Mouse (Mus musculus) stomach, embryonic 16.5 days (tissue): ENCODE measurements at regions not wholly inside any gene's neighbourhood (a gene's known extent, or its start where the extent isn't known, plus 50 kb on each side); places are given as distances from the start of the nearest gene placed in this dataset.

Experiments used
- ATAC-seq: fragments of 200-750 bp; cut with Nextera tagmentation; 2 replicates; pipeline ENCODE4 v1.8.0; 2017; ENCODE audit warnings: moderate number of reproducible peaks, moderate TSS enrichment; ENCODE audit not compliant: insufficient read depth, low FRiP score
- H3K27ac ChIP-seq: fragments of 300-500 bp; sonication (generic); 2 replicates; pipeline ENCODE4 v1.5.1; 2014; ENCODE audit warnings: low read length
- H3K27me3 ChIP-seq: fragments of 300-500 bp; sonication (generic); 2 replicates; pipeline ENCODE4 v1.6.1; 2014; ENCODE audit warnings: low read length, control low read depth, mixed read lengths; ENCODE audit not compliant: control insufficient read depth, insufficient read depth
- H3K36me3 ChIP-seq: fragments of 300-500 bp; sonication (generic); 2 replicates; pipeline ENCODE4 v1.6.1; 2014; ENCODE audit warnings: low read length; ENCODE audit not compliant: control insufficient read depth, insufficient read depth
- H3K4me1 ChIP-seq: fragments of 300-500 bp; sonication (generic); 2 replicates; pipeline ENCODE4 v1.6.1; 2014; ENCODE audit warnings: low read length, control low read depth, mixed read lengths; ENCODE audit not compliant: control insufficient read depth, insufficient read depth
- H3K4me2 ChIP-seq: fragments of 300-500 bp; sonication (generic); 2 replicates; pipeline ENCODE4 v1.6.1; 2014; ENCODE audit warnings: low read depth, low read length, mixed read lengths
- H3K4me3 ChIP-seq: fragments of 300-500 bp; sonication (generic); replicated peaks from 2 replicates; pipeline ENCODE4 v1.5.1; 2014; ENCODE audit warnings: mild to moderate bottlenecking, low read length
- H3K9ac ChIP-seq: fragments of 300-500 bp; sonication (generic); 2 replicates; pipeline ENCODE4 v1.6.1; 2014; ENCODE audit warnings: low read length
- H3K9me3 ChIP-seq: fragments of 300-500 bp; sonication (generic); replicated peaks from 2 replicates; pipeline ENCODE4 v1.6.1; 2016; ENCODE audit warnings: low read length, control low read depth; ENCODE audit not compliant: control insufficient read depth
- WGBS: fragments of 180-500 bp; shearing (Covaris S2); extraction: QIAGEN DNeasy Blood & Tissue Kit; methylation state at CpG from one replicate; pipeline ENCODE4 v1.1.7; 2014; 5-methylcytosine and 5-hydroxymethylcytosine counted together

GRCm38 (mm10) chr8:88449001-88449400, 72.2 kb upstream of the Nkd1 start:
- H3K27ac ChIP-seq = no peak overlapping the region
- no peak overlapping the region for H3K4me2 ChIP-seq
- H3K9me3 ChIP-seq = no peaks in the 10 kb centered on the region
- H3K4me1 ChIP-seq = peaks cover 14% of the 10 kb centered on the region
- H3K27me3 ChIP-seq = peaks cover 34% of the 10 kb centered on the region
- H3K9ac ChIP-seq = no peak overlapping the region
- WGBS = 89% methylated on average over 9 of the region's 9 CpGs
- H3K4me3 ChIP-seq = no peak overlapping the region
- H3K36me3 ChIP-seq = no peaks in the 10 kb centered on the region
- no peak for ATAC-seq

- Histone ChIP-seq H3K4me1 (peaks cover 14% of the 10 kb centered on the region), H3K4me2 (no peak overlapping the region), H3K4me3 (no peak overlapping the region), H3K9ac (no peak overlapping the region), H3K27ac (no peak overlapping the region), H3K27me3 (peaks cover 39% of the 10 kb centered on the region), H3K9me3 (no peaks in the 10 kb centered on the region), H3K36me3 (no peaks in the 10 kb centered on the region)
- 75% methylated on average over 5 of the region's 5 CpGs for WGBS
- no peak for ATAC-seq
Measured at GRCm38 (mm10) chr8:88449534-88449933, 71.6 kb upstream of the Nkd1 start.

GRCm38 (mm10) chr8:88450864-88451657, 70.1 kb upstream of the Nkd1 start:
- WGBS = 13% methylated on average over 26 of the region's 26 CpGs
- Histone ChIP-seq H3K36me3 (no peaks in the 10 kb centered on the region), H3K4me2 (peak overlapping the region; percentile 42), H3K9ac (no peak overlapping the region), H3K27ac (no peak overlapping the region), H3K9me3 (no peaks in the 10 kb centered on the region), H3K27me3 (peaks cover 53% of the 10 kb centered on the region), H3K4me1 (peaks cover 24% of the 10 kb centered on the region), H3K4me3 (no peak overlapping the region; the same call in 1 of the 2 replicates)
- no peak for ATAC-seq

- Histone ChIP-seq H3K4me1 (peaks cover 24% of the 10 kb centered on the region), H3K27me3 (peaks cover 55% of the 10 kb centered on the region), H3K9ac (no peak overlapping the region; the same call in 1 of the 2 replicates), H3K27ac (no peak overlapping the region), H3K36me3 (no peaks in the 10 kb centered on the region), H3K9me3 (0 out of 2 replicates have a peak, but pooled peaks cover 3% of the 10 kb centered on the region), H3K4me3 (no peak overlapping the region; the same call in 1 of the 2 replicates), H3K4me2 (peak overlapping the region; percentile 42)
- ATAC-seq = no peak
- WGBS = 28% methylated on average over 17 of the region's 17 CpGs
Measured at GRCm38 (mm10) chr8:88451658-88452500, 69.3 kb upstream of the Nkd1 start.

GRCm38 (mm10) chr8:88452501-88452847, 68.7 kb upstream of the Nkd1 start:
- no peaks in the 10 kb centered on the region for H3K36me3 ChIP-seq
- H3K9me3 ChIP-seq = 0 out of 2 replicates have a peak, but pooled peaks cover 5% of the 10 kb centered on the region
- H3K27ac ChIP-seq = no peak overlapping the region
- H3K27me3 ChIP-seq = peaks cover 55% of the 10 kb centered on the region
- H3K4me3 ChIP-seq = no peak overlapping the region
- 76% methylated on average over 6 of the region's 6 CpGs for WGBS
- H3K4me1 ChIP-seq = peaks cover 24% of the 10 kb centered on the region
- H3K9ac ChIP-seq = no peak overlapping the region
- no peak overlapping the region for H3K4me2 ChIP-seq
- no peak for ATAC-seq

- Histone ChIP-seq H3K27ac (no peak overlapping the region), H3K4me3 (peak overlapping the region; percentile 60), H3K9me3 (0 out of 2 replicates have a peak, but pooled peaks cover 5% of the 10 kb centered on the region), H3K4me1 (peaks cover 24% of the 10 kb centered on the region), H3K36me3 (no peaks in the 10 kb centered on the region), H3K4me2 (peak overlapping the region; percentile 99), H3K9ac (peak overlapping the region; percentile 75), H3K27me3 (peaks cover 55% of the 10 kb centered on the region)
- peak; percentile 78; the same call in 1 of the 2 replicates for ATAC-seq
- WGBS = under 1% methylated on average over 73 of the region's 75 CpGs
Measured at GRCm38 (mm10) chr8:88454048-88454696, 67.0 kb upstream of the Nkd1 start.

GRCm38 (mm10) chr8:88454906-88455305, 66.2 kb upstream of the Nkd1 start:
- H3K9ac ChIP-seq = no peak overlapping the region
- H3K4me2 ChIP-seq = peak overlapping the region; percentile 99
- 10% methylated on average over 4 of the region's 4 CpGs for WGBS
- H3K4me1 ChIP-seq = peaks cover 24% of the 10 kb centered on the region
- H3K4me3 ChIP-seq = peak overlapping the region; percentile 60; the same call in 1 of the 2 replicates
- H3K27ac ChIP-seq = no peak overlapping the region
- ATAC-seq = no peak
- 0 out of 2 replicates have a peak, but pooled peaks cover 5% of the 10 kb centered on the region for H3K9me3 ChIP-seq
- peaks cover 55% of the 10 kb centered on the region for H3K27me3 ChIP-seq
- H3K36me3 ChIP-seq = no peaks in the 10 kb centered on the region

- Histone ChIP-seq H3K9me3 (0 out of 2 replicates have a peak, but pooled peaks cover 5% of the 10 kb centered on the region), H3K4me3 (peak overlapping the region; percentile 16), H3K36me3 (no peaks in the 10 kb centered on the region), H3K27me3 (peaks cover 55% of the 10 kb centered on the region), H3K4me2 (peak overlapping the region; percentile 36), H3K9ac (no peak overlapping the region), H3K4me1 (peaks cover 24% of the 10 kb centered on the region), H3K27ac (no peak overlapping the region)
- 11% methylated on average over 28 of the region's 28 CpGs for WGBS
- ATAC-seq = no peak
Measured at GRCm38 (mm10) chr8:88455434-88456020, 65.6 kb upstream of the Nkd1 start.
